Mouse (Mus musculus): Measurements from ENCODE around the gene Gtf3c1. TPM values are rescaled to one million over a fixed set of nuclear protein-coding genes. Genes with fewer than 3 reads are reported as not detected.

The Gtf3c1 gene
- total RNA-seq, 2 experiments from 2014 or later: 48.1 to 57.9 TPM

DNA sequence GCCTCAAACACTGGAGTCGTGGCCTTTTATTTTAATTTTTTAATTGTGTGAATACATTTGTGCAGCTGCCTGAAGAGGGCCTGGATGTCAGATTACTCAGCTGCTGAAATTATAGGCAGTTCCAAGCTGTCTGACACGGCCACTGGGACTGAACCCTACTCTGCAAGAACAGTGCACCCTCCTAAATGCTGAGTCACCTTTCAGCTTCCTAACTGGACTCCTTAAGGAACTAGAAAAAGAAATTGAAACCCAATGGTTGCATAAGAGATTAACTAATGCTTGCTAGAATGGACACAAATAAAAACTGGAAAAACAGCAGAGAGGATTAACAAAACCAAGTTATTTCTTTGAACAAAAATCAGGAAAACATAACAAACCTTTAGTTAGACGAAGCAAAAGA lies 111.2 kb downstream of the Gtf3c1 start:
- DNase-seq: peak in 1 of 2 experiments; percentile 59

DNA sequence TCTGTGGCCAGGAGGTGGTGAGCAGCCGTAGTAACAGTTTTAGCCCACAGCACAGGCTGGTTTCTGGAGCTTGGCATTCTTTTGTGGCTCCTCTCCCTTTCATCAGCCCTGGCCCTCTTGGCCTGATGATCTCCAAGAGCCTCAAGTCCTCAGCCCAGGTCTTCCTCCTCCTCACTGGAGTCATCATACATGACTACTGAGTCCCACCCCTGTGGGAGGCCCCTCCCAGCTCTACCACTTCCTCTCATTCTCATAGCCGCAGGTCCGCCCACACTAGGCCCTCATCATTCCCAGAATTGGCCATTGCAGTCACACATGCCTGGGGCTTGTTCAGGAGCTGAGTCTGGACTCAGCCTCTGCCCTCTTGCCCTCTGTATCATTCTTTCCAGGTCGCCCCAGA lies 113.7 kb downstream of the Gtf3c1 start:
- DNase-seq: peak in 1 of 2 experiments; percentile 48

Other genes with a start within 250 kb of the Gtf3c1 start
- 10 to 100 TPM; 32.3 to 35.1 TPM for gene Nsmce1, start 216.2 kb downstream of the Gtf3c1 start, total RNA-seq (2021)
- gene Il4ra, start 155.7 kb downstream of the Gtf3c1 start, total RNA-seq (2021): 10 to 100 TPM; 17.0 to 23.6 TPM
- gene Il21r, start 104.4 kb downstream of the Gtf3c1 start, total RNA-seq (2021): 1 to 10 TPM in 1 of 2 experiments, under 1 TPM in 1; 0.47 to 2.9 TPM
- gene D430042O09Rik, start 108 bp upstream of the Gtf3c1 start, total RNA-seq (2021): 10 to 100 TPM in 1 of 2 experiments, 1 to 10 TPM in 1; 7.9 to 11.9 TPM